Mouse (Mus musculus): ENCODE results near the gene Eif1.
"Not testable (repeated sequence)": the region's sequence is repeated elsewhere in the genome, so short reads cannot be mapped to it uniquely, and the experiment has no call there.

The Eif1 gene

DNA sequence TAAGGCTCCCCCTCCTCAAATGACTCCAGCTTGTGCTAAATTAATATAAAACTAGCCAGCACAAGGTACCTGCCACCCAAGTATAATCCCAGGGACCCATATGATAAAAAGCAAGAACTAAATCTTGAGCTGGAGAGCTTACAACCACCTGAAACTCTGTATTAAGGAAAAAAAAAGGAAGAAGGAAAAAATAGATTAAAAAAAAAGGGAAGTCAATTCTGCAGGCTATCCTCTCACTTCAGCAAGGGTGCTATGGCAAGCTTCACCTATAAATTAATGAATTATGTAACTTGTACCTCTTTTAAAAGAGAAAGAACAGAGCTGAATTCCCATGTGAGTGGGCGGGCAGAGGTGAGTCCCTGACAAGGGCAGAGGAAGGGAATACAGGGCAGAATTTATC is 8.0 kb upstream of the Eif1 start:
- in situ Hi-C loops (cut with MboI), result no loop called here

DNA sequence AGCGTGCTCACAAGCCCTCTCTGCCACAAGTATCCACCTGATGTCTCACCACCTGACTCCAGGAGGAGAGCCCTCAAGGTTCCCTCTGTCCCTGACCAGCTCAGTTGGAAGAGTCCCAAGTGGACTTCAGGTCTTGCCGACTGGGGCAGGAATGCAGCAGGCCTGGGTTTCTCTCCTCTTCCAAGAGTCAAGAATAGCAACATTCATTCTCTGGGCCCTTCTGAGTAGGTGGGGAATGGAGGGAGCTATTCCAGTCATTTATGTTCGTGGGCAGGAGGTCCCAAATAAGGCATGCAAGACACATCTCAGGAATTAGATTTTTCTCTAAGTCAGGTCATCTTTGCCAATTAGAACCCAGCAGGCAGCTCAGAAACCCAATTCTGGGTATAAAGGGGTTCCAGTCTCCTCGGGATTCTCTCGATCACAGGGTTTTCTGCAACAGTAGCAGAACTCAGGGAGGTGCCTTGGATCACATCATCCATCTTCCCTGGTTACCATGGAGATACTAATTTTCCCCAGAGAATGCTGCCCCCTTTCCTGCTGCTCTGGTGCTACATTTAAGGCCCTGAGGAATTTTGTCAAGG is 7.5 kb upstream of the Eif1 start:
- in situ Hi-C loops (cut with MboI), result no loop called here

DNA sequence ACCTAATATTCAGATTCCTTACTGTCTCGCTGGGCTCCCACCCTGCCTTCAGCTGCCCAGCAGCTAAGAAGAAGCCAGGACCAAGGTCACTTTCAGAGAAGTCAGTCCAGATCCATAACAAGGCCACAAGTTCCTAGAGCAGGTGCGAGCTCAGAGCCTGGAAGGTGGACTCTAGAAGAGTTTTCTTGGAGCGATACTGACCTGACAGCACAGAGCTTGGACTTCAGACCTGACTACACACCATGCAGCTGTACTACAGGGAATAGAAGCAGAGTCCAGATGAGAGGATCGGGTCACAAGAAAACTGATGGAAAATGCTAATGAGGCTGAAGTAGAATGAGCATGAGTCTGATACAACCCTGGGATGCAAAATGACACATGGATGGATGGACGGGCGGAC is 6.3 kb upstream of the Eif1 start:
- in situ Hi-C loops (cut with MboI), result no loop called here

DNA sequence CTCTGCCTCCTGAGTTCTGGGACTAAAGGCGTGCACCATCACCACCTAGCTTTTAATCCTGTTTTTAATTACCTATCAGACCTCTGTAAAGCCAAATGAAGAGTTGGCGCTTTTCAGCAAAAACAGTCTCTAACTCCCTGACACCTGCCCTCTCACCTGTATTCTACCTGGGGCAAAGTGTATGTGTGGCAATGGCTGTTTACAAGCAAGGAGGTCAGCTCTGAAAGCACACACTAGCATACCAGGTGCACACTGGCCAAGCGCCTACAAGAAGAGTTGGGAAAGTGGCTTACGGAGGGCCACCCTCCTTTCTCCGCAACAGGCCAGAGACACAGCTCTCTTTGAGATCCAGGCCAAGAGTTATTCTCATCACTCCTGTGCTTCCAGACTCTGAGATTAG is 4.2 kb upstream of the Eif1 start:
- in situ Hi-C loops (cut with MboI), result no loop called here

DNA sequence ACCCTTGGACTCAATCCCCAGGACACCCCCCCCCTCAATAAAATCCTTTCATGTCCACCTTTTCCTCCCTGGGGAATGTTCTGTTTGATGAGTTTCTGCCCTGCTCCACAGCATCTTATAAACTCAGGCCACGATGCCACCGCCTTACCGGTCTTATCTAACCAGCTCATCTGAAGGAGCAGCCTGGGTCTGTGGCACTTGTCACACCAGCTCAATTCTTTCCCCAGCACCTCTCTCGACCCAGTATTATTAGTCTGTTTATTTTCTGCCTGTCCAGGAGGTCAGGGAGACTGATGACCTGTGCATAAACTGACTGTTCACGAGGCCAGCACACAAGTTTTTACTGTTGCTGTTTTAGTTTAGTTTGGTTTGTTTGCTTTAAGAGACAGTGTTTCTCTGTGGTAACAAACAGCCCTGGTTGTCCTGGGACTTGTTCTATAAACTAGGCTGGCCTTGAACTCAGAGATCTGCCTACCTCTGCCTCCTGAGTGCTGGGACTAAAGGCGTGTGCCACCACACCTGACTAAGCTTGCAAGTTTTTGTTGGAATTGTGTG is 1.8 kb upstream of the Eif1 start:
- in situ Hi-C loops (cut with MboI), result no loop called here

DNA sequence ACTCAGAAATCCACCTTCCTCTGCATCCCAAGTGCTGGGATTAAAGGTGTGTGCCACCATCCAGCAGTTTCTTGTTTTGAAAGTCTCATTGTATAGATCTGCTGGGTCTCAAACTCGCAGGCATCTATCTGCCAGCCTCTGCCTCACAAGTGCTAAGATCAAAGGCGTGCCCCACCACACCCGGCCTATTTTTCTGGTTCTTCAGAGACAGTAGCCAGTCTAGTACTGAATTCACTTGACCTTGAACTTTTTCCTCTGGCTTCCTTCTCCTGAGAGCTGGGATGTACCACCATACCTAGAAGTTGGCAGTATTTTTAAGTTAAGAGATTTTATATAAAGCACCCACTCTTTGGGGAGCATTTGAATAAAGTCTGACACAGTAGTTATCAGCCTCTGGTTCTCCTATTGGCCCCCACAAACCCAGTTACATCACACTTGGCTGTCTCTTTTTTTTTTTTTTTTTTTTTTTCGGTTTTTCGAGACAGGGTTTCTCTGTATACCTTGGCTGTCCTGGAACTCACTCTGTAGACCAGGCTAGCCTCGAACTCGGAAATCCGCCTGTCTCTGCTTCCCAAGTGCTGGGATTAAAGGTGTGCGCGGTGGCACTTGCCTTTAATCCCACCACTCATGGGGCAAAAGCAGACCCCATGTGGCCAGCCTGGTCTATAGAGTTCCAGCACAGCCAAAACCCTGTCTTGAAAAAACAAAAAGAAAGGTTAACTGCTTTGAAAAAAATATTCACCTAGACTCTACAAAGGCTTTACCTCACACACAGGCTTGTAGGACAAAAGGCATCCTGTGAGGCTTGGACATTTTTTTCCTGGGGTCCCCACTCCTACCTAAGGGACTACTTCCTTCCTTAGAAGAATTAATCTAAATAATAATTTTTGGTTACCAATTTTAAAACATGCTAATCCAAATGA is 895 bp upstream of the Eif1 start:
- in situ Hi-C loops (cut with MboI), result no loop called here

DNA sequence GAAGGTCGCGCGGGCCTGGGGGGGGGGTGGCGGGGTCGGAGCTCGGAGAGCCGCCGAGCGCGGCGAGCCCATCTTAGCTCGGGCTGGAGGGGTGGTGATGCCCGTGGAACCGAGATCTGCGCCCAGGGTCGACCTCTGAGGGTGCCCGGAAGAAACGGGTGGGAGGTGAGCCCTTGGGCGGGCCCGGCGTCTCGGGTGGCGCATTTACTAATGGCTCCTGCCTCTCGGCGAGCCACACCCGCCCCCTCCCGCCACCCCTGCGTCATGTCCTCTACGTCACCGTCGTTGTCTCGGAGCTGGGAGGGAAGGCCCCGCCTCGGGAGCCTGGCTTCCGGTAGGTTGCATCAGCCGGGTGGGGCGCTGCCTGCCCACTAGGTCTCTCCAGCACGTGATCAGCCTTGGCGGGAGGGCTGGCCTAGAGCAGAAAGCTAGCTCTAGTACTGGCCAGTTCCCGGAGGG is 516 bp downstream of the Eif1 start:
- in situ Hi-C loops (cut with MboI), result no loop called here

DNA sequence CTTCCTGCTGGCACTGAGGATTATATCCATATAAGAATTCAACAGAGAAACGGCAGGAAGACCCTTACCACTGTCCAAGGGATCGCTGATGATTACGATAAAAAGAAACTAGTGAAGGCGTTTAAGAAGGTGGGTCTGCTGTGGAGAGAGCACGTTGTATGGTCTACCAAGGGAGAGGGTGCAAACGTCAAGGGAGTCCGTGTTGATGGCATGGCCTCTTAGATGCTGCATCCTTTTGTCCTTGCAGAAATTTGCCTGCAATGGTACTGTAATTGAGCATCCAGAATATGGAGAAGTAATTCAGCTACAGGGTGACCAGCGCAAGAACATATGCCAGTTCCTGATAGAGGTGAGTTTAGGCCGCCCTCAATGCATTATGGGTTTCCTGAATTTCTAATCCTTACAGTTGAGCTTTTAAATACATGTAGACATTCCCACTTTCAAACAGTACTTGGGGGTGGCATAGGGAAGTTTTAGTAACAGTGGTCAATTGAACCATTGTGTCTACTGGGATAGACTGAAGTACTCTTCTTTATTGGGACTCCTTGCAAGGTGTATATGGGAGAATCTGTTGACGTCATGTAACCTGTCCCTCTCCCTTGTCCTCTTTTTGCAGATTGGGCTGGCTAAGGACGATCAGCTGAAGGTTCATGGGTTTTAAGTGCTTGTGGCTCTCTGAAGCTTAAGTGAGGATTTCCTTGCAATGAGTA is 1.2 kb downstream of the Eif1 start:
- in situ Hi-C loops (cut with MboI), result not testable (repeated sequence)

DNA sequence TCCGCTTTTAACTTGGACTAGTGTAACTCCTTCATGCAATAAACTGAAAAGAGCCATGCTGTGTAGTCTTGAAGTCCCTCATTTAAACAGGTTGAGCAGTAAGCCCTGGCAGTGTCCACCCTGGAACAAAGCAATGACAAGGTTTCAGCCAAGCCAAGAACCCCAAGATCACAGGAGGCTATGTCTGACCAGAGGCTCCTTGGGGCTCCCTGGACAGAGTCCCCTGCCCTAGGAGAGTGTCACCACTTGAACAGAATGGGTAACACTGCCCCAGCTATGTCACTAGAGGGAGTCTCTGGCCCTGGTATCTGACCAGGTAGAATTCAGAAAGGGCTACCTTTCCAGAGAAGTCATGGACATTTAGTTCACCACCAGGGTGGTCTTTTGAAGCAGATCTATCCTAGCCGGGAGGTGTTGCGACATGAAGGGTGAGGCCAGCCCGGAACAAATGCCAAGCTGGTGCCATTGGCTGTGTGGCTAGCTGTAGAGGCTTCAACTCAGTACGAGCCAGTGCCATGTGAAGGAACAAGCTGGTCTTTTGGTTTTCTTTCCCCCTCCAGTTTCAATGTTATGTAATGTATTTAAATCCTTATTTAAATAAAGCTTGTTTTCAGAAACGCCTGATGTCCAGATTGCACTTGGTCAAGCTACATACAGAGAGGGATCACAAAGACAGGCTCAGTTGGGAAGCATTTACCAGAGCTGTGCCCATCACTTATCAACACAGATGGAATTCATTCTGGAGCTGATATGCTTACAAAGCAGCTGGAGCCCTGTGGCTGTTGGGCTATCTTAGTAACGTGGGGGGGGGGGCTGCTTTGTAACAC is 2.0 kb downstream of the Eif1 start:
- in situ Hi-C loops (cut with MboI), result not testable (repeated sequence)

DNA sequence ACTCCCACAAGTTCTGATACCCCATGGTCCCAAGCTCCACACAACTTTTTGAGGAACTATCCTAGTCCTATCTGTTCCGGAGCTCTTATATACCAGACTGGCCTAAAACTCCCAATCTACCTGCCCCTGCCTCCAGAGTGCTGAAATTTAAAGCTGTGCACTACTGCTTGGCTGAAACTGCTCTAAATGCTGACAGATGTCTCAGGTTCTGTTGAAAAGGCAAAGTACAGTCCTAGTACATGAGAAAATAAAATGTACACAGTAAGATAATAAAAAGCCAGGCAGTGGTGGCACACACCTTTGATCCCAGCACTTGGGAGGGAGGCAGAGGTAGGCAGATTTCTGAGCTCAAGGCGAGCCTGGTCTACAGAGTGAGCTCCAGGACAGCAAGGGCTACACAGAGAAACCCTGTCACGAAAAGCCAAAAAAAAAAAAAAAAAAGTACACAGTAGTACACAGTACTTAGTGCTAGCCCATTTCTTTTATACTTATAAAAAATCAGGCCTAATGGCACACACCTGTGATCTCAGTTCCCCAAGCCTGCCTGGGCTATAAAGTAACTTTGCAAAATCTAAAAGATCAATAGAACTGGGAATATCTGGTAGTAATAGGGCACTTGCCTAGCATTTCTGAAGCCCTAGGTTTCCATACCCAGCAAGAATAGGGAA is 3.0 kb downstream of the Eif1 start:
- in situ Hi-C loops (cut with MboI), result no loop called here

DNA sequence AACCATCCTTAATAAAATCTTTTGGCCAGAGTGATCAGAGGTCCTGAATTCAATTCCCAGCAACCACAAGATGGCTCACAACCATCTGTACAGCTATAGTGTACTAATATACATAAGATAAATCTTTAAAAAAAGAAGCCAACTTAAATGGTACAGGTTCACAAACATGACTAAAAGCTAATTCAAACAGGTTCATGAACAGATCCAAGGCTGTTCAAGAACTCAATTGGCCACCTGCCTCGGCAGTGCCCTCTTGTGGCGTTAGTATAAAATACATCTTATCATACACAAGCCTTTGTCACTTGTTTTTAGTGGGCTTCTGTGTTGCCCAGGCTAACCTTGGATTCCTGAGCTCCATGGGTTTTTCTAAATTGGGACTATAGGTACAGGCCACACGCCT is 3.9 kb downstream of the Eif1 start:
- in situ Hi-C loops (cut with MboI), result no loop called here

DNA sequence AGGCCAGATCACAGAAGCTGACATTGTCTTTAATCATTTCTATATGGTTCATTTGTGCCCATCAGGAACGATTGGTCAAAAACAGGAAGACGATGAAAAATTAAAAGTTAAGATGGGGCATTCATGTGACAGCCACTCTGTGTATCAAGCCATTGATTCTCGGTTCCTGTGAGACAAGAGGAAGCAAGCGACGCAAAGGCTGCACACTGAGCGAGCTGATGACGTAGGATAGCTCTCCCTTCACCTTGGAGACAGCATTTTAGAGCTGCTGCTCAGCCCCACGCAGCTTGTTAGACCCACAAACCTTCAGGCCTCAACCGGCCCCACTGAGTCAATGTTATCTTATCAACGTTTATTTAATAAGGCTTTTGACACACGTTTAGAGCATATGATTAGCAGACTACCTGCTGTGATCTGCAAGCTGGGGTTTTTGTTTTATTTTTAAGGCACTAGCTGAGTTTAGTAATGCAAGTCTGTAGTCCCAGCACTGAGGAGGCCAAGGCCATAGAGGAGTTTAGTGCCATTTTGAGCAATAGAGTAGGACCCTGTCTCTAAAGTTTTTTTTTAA is 5.5 kb downstream of the Eif1 start:
- in situ Hi-C loops (cut with MboI), result no loop called here

DNA sequence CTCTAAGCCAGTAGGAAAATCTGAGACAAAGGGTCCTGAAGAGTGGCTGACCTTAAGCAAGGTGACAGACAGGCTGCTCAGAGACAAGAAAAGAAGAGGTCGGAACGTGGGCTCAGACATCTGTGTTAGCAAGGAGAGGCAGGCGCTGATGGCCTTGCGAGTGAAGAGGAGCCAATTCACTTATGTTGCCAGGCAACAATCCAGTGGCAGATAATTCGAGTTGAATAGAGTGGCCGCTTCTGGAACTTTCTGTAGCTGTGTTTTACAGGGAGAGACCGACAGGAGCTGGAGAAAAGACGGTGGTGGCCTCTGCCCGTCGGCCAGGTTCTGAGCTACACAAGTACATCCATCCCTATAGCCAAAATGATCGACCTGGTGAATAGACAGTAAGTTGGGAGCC is 7.6 kb downstream of the Eif1 start:
- in situ Hi-C loops (cut with MboI), result no loop called here

DNA sequence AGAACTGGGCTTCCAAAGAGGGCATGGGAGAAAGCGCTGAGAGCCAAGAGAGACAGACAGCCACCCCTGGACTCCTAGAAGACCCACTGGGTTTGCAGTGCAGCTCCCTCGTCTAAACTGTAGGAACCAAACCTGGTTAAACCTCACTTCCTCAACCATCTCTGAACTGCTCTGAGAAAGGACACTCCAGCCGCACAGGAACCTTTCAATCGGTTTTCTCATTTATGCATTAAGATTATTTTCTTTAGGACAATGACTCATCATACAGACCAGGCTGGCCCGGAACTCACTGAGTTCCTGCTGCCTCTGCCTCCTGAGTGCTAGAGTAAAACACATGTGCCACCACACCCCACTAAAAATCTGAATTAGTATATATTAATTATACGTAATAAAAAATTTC is 8.1 kb downstream of the Eif1 start:
- in situ Hi-C loops (cut with MboI), result no loop called here

DNA sequence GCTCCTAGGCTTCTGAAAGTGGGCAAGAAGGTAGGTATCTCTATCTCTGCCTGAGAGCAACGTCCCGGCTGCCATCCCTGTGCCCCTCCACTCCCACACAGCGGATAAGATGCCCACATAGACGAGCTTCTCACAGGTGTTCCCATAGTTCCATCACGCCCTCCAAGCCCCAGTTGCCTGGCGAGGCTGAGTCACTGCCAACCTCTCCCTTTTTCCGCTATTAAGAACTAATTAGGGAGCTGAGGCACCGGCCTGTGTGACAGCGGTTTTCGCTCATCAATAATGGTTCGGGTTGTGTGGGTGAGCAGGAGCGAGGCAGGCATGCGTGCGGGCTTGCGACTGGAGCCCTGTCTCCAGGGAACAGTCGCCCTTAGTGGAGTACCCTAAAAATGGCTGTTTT is 10.6 kb downstream of the Eif1 start:
- in situ Hi-C loops (cut with MboI), result no loop called here

DNA sequence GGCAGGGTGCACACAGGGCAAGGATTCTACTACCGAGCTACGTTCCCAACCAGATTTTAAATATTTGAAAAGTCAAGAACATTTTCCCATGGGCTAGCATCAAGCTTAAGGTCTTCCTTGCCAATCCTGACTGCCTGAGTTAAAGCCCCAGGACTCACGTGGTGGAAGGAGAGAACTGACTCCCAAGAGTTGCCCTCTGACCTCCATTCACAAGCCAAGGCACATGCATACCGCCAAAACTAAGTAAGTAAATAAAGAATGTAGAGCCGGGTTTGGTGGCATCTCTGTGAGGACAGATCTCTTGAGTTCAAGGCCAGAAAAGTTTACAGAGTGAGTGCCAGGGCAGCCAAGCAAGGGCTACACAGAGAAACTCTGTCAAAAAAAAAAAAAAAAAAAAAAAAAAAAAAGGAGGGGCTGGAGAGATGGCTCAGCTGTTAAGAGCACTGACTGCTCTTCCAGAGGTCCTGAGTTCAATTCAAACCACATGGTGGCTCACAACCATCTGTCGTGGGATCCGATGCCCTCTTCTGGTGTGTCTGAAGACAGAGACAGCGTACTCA is 11.2 kb downstream of the Eif1 start:
- in situ Hi-C loops (cut with MboI), result not testable (repeated sequence)

DNA sequence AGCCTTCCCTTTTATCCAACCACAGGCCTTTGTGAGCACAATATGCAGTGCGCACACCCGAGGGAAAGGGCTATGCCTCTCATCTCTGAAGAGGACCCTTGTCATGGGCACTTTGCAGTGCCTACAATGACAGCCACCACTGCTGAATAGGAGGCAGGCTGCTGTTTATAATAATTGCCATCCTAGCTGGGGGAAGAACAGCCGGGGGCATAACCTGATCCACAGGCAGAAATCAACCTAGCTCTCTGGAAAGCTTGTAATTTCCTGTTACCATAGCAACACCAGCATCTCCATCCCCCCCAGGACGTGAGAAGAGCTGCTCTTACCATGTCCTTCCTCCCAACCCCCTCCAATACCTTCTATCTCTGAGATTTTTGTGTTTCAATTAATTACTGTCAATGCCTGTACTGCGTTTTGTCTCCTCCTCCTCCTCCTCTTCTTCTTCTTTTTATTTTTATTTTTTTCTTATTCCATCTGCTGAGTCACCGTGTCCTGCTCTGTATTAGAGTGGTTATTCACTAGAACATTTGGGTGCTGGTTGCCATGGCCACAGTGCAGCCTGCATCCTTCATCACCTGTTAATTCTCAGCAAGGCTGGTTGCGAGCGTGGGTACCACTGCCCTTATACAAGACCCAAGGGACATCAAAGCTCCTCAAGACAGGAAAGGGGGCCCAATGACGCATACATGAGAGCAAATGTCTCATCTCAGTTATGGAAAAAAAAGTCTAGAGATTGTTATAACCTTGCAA is 13.3 kb downstream of the Eif1 start:
- in situ Hi-C loops (cut with MboI), result no loop called here

DNA sequence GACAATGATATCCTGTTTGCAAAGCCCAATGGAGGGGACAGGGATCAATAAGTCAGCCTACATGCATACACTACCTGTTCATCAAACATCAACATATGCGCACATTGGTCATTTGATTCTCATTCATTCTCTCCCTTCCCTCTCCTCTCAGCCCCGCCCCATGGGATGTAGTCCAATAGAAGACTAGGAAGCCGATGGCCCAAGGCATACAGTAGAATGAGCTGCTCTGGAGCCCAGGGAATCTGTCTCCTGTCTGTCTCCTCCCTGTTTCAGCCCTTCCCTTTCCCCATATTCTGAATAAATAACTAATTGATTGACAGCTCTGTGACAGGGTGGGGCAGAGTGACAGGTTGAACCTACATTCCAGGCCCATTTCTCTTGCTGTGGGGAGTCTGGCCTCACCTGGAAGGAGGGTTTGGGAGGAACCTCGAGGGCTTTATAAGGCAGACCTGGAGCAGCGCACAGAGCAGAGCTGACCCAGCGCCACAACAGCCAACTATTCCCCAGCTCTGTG is 14.3 kb downstream of the Eif1 start, which contains the start of gene Gast:
Gast (plus strand) TSS at position 464 of the 514 bp plus-strand sequence.
- in situ Hi-C loops (cut with MboI), result no loop called here

DNA sequence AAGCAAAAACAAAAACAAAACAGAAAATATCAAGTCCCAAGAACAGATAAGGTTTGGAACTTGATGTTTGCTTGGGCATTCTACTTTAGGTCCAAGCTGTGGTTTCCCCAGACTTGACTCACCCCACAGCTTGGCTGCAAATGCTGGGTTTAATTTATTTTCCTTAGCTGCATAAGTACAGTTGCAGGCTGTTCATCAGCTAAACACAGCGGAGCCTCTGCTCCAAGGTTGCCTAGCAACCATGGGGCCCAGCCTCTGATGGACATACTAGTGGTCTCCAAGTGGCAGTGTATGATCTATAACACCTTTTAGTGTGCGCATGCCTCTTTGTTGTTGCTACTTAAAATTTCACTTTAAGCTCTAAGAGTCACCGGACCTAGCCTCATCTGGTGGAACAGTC is 16.0 kb downstream of the Eif1 start:
- in situ Hi-C loops (cut with MboI), result no loop called here

All from mature B cell (primary cell).